Mouse (Mus musculus) monocyte, adult 5-6 weeks (primary cell): ENCODE results near the gene Frmd4a. TPM values are rescaled to one million over a fixed set of nuclear protein-coding genes. Genes with fewer than 3 reads are reported as not detected.
A peak's percentile ranks its signal among the peaks of the same experiment; 100 is the strongest.

Experiments used
- ATAC-seq: fragments of 153-309, 156-312 bp; replicated peaks from 2 replicates; pipeline ENCODE4 v1.8.0; 2017; ENCODE audit warnings: mild to moderate bottlenecking; ENCODE audit not compliant: low TSS enrichment, insufficient number of reproducible peaks, severe bottlenecking, poor library complexity, low FRiP score
- total RNA-seq: library from RNA; stranded (forward); fragments of 200-1000, 200-491, 200-594 nt; gene quantifications from 3 replicates; pipeline ENCODE4 v1.2.3, GENCODE M21; 2017

Frmd4a gene
- total RNA-seq, 1 experiment from 2014 or later = 4.6 TPM

- no peak for ATAC-seq
Measured at GRCm38 (mm10) chr2:4570186-4570861, 552.8 kb downstream of the Frmd4a start.

GRCm38 (mm10) chr2:4572498-4573263 is 555.2 kb downstream of the Frmd4a start:
- ATAC-seq = no peak

- peak; percentile 52; the same call in 1 of the 2 replicates for ATAC-seq
Measured at GRCm38 (mm10) chr2:4573386-4573785, 555.9 kb downstream of the Frmd4a start.

GRCm38 (mm10) chr2:4574251-4574650 is 556.7 kb downstream of the Frmd4a start:
- no peak for ATAC-seq

GRCm38 (mm10) chr2:4575163-4575562 is 557.6 kb downstream of the Frmd4a start:
- ATAC-seq = no peak

- ATAC-seq = no peak
Measured at GRCm38 (mm10) chr2:4575975-4576374, 558.5 kb downstream of the Frmd4a start.

GRCm38 (mm10) chr2:4578291-4578690 is 560.8 kb downstream of the Frmd4a start:
- ATAC-seq = no peak

- no peak for ATAC-seq
Measured at GRCm38 (mm10) chr2:4579357-4580068, 562.0 kb downstream of the Frmd4a start.

GRCm38 (mm10) chr2:4580666-4581065 is 563.1 kb downstream of the Frmd4a start:
- ATAC-seq = peak; percentile 59

- no peak for ATAC-seq
Measured at GRCm38 (mm10) chr2:4582930-4583329, 565.4 kb downstream of the Frmd4a start.

- ATAC-seq = no peak
Measured at GRCm38 (mm10) chr2:4584252-4584651, 566.7 kb downstream of the Frmd4a start.

- no peak for ATAC-seq
Measured at GRCm38 (mm10) chr2:4586245-4586644, 568.7 kb downstream of the Frmd4a start.

- no peak for ATAC-seq
Measured at GRCm38 (mm10) chr2:4587685-4588409, 570.3 kb downstream of the Frmd4a start.

- no peak for ATAC-seq
Measured at GRCm38 (mm10) chr2:4591647-4592046, 574.1 kb downstream of the Frmd4a start.

GRCm38 (mm10) chr2:4592666-4593065 is 575.1 kb downstream of the Frmd4a start:
- ATAC-seq = no peak

GRCm38 (mm10) chr2:4593433-4593832 is 575.9 kb downstream of the Frmd4a start:
- ATAC-seq = 0 out of 2 replicates have a peak, but pooled peaks have one; percentile 49

- no peak for ATAC-seq
Measured at GRCm38 (mm10) chr2:4593878-4594387, 576.4 kb downstream of the Frmd4a start.

- ATAC-seq = no peak
Measured at GRCm38 (mm10) chr2:4596992-4597391, 579.5 kb downstream of the Frmd4a start.
